Mouse (Mus musculus) gastrocnemius, adult 2 months (tissue): ENCODE measurements at regions not wholly inside any gene's neighbourhood (a gene's known extent, or its start where the extent isn't known, plus 50 kb on each side); places are given as distances from the start of the nearest gene placed in this dataset.

Experiments used
- DNase-seq: peaks from one replicate; pipeline ENCODE4 v3.0.0; 2022
- H3K27ac ChIP-seq: fragments of 200-600 bp; 2 replicates; pipeline ENCODE4 v1.8.1; 2022; ENCODE audit warnings: mild to moderate bottlenecking
- H3K4me3 ChIP-seq: fragments of 200-600 bp; 2 replicates; pipeline ENCODE4 v1.8.1; 2022; ENCODE audit warnings: mild to moderate bottlenecking, moderate library complexity
- CTCF ChIP-seq: fragments of 200-600 bp; IDR thresholded peaks from 2 replicates; pipeline ENCODE4 v1.8.1; 2022; ENCODE audit warnings: antibody characterized with exemption, mild to moderate bottlenecking, moderate library complexity
- intact Hi-C: fragments of 180-260 bp; cut with DNase I; formaldehyde crosslinking; loops from one replicate; pipeline ENCODE4 v1.15.1; 2025

DNA sequence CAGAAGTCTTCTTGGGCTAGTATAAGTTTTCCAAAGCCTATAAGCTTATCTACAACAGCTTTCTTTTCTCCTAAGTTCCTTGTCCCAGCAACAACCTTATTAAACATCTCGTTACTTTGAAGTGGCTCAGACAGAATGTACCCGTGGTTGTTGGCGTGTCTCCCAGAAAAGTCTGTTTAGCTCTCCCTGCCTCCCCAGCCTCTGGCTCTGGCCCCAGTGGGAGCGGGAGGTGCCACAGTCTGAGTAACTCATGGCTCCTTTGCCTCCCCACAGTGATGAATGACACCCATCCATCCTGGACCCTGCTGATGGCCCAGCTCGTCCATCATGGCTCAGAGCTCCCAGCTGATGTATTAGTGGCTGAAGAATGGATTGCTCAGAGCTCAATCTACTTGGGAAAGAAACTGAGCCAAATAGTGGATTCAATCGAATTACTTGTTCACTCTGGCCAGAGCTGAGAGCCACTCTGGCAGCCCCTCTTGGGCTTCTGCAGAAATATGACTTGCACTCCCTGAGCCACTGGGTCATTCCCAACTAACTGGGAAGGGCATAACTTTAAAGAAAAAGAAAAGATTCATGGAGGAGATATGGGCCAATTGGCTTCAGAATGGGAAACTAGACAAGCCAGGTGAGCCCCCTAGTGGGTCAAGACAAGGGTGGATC, 170.5 kb downstream of the Dhx35 start:
- DNase-seq = no peak
- no peak overlapping the region for H3K27ac ChIP-seq
- H3K4me3 ChIP-seq = no peak overlapping the region
- intact Hi-C loops = no loop called here
- TF ChIP-seq CTCF = no peak

DNA sequence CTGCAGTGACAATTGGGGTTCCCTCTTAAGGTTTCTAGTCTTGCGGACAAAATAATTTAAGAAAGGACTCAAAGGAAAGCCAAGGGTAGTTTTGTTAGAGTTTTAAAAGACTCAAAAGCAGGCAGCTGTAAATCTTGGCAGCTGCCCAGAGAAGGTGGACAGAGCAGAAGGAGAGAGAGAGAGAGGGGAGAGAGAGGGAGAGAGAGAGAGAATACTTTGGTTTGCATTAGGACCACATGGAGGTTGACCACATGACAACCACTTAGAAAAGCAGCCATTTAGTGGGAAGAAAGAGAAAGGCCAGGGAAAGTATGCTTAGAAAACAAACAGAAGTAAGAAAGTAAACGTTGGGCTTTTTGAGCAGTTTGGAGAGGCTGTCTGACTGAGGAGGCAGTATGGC, 177.6 kb downstream of the Dhx35 start:
- H3K4me3 ChIP-seq = no peak overlapping the region
- intact Hi-C loops = no loop called here
- DNase-seq = no peak
- H3K27ac ChIP-seq = no peak overlapping the region
- no peak for TF ChIP-seq CTCF

DNA sequence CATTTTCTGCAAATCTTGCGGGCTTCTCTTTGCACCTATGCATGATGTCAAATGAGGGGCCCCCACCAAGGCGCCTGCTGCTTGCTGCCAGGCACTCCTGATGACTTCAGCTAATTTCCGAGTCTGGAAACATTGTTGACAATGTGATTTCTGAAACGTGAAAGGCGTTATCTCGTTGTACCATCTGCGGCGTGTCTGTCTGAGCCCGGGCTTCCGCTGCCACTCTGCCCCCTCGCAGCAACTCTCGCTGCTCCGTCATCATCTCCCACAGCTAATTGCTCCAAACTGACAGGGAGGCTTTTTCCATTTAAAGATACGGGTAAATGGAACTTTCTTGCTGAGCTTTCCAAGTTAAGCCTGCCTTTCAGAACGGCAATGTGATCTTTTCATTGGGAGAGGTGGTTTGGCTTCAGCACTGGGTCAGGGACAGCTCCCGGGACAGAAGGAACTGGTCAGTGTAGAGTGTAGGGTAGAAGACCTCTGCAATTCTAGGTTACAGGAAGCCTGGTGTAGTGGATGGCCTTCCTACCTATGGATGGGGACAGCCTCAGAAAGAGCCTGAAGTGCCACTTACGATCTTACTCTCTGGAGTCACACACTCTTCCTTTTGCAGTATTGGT, 191.0 kb downstream of the Dhx35 start:
- intact Hi-C loops = no loop called here
- TF ChIP-seq CTCF = no peak
- no peak for DNase-seq
- H3K27ac ChIP-seq = no peak overlapping the region
- no peak overlapping the region for H3K4me3 ChIP-seq

GRCm38 (mm10) chr2:159002481-159003186, 208.0 kb downstream of the Dhx35 start:
- TF ChIP-seq CTCF = no peak
- Histone ChIP-seq H3K4me3 (no peak overlapping the region), H3K27ac (no peak overlapping the region)
- intact Hi-C loops = no loop called here
- DNase-seq = no peak

GRCm38 (mm10) chr2:159003187-159003497, 208.5 kb downstream of the Dhx35 start:
- Histone ChIP-seq H3K27ac (no peak overlapping the region), H3K4me3 (no peak overlapping the region)
- no peak for TF ChIP-seq CTCF
- intact Hi-C loops = no loop called here
- no peak for DNase-seq

GRCm38 (mm10) chr2:159004417-159004816, 209.8 kb downstream of the Dhx35 start:
- Histone ChIP-seq H3K27ac (no peak overlapping the region), H3K4me3 (no peak overlapping the region)
- intact Hi-C loops = no loop called here
- no peak for DNase-seq
- TF ChIP-seq CTCF = no peak

- no peak for TF ChIP-seq CTCF
- intact Hi-C loops = no loop called here
- no peak overlapping the region for H3K27ac ChIP-seq
- no peak for DNase-seq
- no peak overlapping the region for H3K4me3 ChIP-seq
Observed at GRCm38 (mm10) chr2:159012725-159013124, 218.1 kb downstream of the Dhx35 start.

DNA sequence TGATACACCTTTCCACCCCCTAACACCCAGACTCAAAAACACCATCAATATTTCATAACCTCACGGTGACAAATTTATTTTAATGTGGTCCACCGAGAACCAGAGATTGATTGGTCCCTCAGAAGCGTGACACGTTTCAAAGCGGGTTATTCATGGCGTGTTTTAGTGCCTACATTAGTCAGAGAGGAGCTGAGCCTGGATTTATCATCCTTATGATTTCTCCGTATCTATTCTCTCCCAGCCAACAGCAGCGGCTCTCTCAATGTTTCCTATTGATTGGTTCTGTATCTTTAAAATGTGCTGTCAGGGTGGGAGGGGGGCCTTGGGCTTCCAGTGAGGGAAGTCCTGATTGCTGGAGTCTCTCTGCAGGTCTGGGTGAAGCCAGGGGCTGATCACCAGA, 219.9 kb downstream of the Dhx35 start:
- DNase-seq = no peak

GRCm38 (mm10) chr2:159019921-159020534, 225.4 kb downstream of the Dhx35 start:
- intact Hi-C loops = no loop called here
- no peak for TF ChIP-seq CTCF
- no peak overlapping the region for H3K4me3 ChIP-seq
- H3K27ac ChIP-seq = no peak overlapping the region
- no peak for DNase-seq

More for the DNA sequence above, 219.9 kb downstream of the Dhx35 start:
- no peak overlapping the region for H3K27ac ChIP-seq
- intact Hi-C loops = no loop called here
- H3K4me3 ChIP-seq = no peak overlapping the region
- TF ChIP-seq CTCF = no peak

- intact Hi-C loops = no loop called here
- no peak overlapping the region for H3K27ac ChIP-seq
- DNase-seq = no peak
- no peak for TF ChIP-seq CTCF
- no peak overlapping the region for H3K4me3 ChIP-seq
Observed at GRCm38 (mm10) chr2:159032147-159032546, 237.5 kb downstream of the Dhx35 start.

DNA sequence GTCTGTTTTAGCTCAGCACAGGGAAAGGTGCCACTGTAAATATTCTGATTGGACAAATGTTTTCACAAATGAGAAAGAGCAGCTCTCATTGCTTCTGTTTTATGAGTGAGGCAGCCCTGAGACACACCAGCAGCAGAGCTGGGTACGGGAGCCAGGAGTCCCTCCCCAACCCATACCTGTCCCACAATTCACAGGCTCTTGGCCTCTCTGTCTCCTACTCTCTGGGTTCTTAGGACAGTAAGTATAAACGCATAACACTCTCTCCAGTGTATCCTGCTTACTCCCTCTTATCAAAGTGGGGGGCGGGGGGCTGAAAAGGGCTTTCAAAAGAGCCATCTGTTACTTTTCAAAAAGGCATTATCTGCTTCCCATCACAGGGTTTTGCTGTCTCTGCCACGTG, 245.3 kb downstream of the Dhx35 start:
- no peak for DNase-seq
- no peak overlapping the region for H3K27ac ChIP-seq
- no peak overlapping the region for H3K4me3 ChIP-seq
- TF ChIP-seq CTCF = no peak
- intact Hi-C loops = no loop called here

- Histone ChIP-seq H3K4me3 (no peak overlapping the region), H3K27ac (no peak overlapping the region)
- intact Hi-C loops = loop anchor here (10.0 kb wide), 1 partner anchor 1311 kb away; the partner anchor contains the start of gene Mafb
- peak; percentile 18 for DNase-seq
- TF ChIP-seq CTCF = no peak
Observed at GRCm38 (mm10) chr2:159053534-159053933, 258.9 kb downstream of the Dhx35 start.

DNA sequence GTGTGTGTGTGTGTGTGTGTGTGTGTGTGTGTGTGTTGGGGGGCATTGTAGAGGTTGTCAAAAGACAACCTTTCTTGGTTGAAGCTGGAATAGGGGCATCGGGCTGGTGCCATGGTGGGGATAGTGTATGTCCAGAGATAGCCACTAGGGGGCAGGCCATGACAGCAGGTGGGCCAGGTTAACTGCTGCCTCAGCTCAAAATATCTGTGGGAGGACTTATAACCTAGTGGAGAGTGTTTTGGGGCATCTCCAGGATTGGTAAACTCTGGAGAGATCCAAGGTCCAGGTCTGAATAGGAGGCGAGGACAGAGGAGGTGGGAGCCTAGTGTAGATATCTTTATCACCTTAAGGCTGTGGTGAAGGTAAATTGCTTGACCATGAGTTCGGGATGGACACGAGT, 259.3 kb downstream of the Dhx35 start:
- peak; percentile 86 for TF ChIP-seq CTCF
- peak overlapping the region; percentile 65 for H3K27ac ChIP-seq
- intact Hi-C loops = loop anchor here (2.0 to 10.0 kb wide), 2 partner anchors 111 to 1311 kb away; partner anchors contain the start of gene Mafb
- no peak overlapping the region for H3K4me3 ChIP-seq
- DNase-seq = peak; percentile 73
